Mouse (Mus musculus) hindbrain, postnatal 0 days (tissue): ENCODE data around the gene Pogz. TPM values are rescaled to one million over a fixed set of nuclear protein-coding genes. Genes with fewer than 3 reads are reported as not detected.

ENCODE experiments used
- ATAC-seq: fragments of 200-750 bp; cut with Nextera tagmentation; 2 replicates; pipeline ENCODE4 v1.8.0; 2017; ENCODE audit warnings: mild to moderate bottlenecking, moderate TSS enrichment, moderate library complexity
- DNase-seq: peaks from one replicate; pipeline ENCODE4 v3.0.0-alpha.2; 2015; ENCODE audit warnings: low spot score
- H3K27ac ChIP-seq: fragments of 300-500 bp; sonication (generic); 2 replicates; pipeline ENCODE4 v1.5.1; 2014; ENCODE audit warnings: mild to moderate bottlenecking
- H3K27me3 ChIP-seq: fragments of 300-500 bp; sonication (generic); 2 replicates; pipeline ENCODE4 v1.6.1; 2014; ENCODE audit warnings: low read length, mixed read lengths; ENCODE audit not compliant: insufficient read depth
- H3K36me3 ChIP-seq: fragments of 300-500 bp; sonication (generic); 2 replicates; pipeline ENCODE4 v1.6.1; 2014; ENCODE audit warnings: low read length, mixed read lengths; ENCODE audit not compliant: insufficient read depth
- H3K4me1 ChIP-seq: fragments of 300-500 bp; sonication (generic); 2 replicates; pipeline ENCODE4 v1.6.1; 2014; ENCODE audit warnings: antibody characterized with exemption, low read length, mixed read lengths; ENCODE audit not compliant: insufficient read depth
- H3K4me2 ChIP-seq: fragments of 300-500 bp; sonication (generic); 2 replicates; pipeline ENCODE4 v1.6.1; 2014; ENCODE audit warnings: low read depth, mild to moderate bottlenecking, low read length, moderate library complexity, mixed read lengths
- H3K4me3 ChIP-seq: fragments of 300-500 bp; sonication (generic); 2 replicates; pipeline ENCODE4 v1.5.1; 2014; ENCODE audit warnings: low read length
- H3K9ac ChIP-seq: fragments of 300-500 bp; sonication (generic); replicated peaks from 2 replicates; pipeline ENCODE4 v1.6.1; 2014; ENCODE audit warnings: mild to moderate bottlenecking, low read length, moderate library complexity, mixed read lengths
- H3K9me3 ChIP-seq: fragments of 300-500 bp; sonication (generic); 2 replicates; pipeline ENCODE4 v1.6.1; 2016; ENCODE audit warnings: low read length, mixed read lengths
- CTCF ChIP-seq: IDR thresholded peaks from 2 replicates; pipeline ENCODE4 v1.5.1; 2016; ENCODE audit warnings: antibody characterized with exemption, control low read depth, low read depth
- WGBS: fragments of 180-500 bp; shearing (Covaris S2); extraction: QIAGEN DNeasy Blood & Tissue Kit; methylation state at CpG from one replicate; pipeline ENCODE4 v1.1.7; 2014; 5-methylcytosine and 5-hydroxymethylcytosine counted together
- polyA plus RNA-seq: library from polyadenylated mRNA; unstranded; fragments of >200 nt; fragmentation: Nextera tagmentation; extraction: Ambion mirVana; gene quantifications from 2 replicates; pipeline ENCODE4 v1.2.1, GENCODE M21; 2015
- total RNA-seq: library from RNA; depleted of rRNA; stranded (reverse); fragments of >200 nt; gene quantifications from 2 replicates; pipeline ENCODE4 v1.2.3, GENCODE M21; 2014

The Pogz gene
- total and polyA plus RNA-seq, 2 experiments from 2014 or later, result 16.8 to 38.6 TPM

- TF ChIP-seq CTCF, result no peak
- Histone ChIP-seq H3K9ac (no peak overlapping the region), H3K36me3 (no peaks in the 10 kb centered on the region), H3K4me1 (no peaks in the 10 kb centered on the region), H3K4me2 (no peak overlapping the region), H3K9me3 (no peaks in the 10 kb centered on the region), H3K27me3 (no peaks in the 10 kb centered on the region), H3K4me3 (no peak overlapping the region), H3K27ac (no peak overlapping the region)
- no peak for DNase-seq
- no peak for ATAC-seq
Observed at GRCm38 (mm10) chr3:94796181-94796580, 41.2 kb upstream of the Pogz start.

DNA sequence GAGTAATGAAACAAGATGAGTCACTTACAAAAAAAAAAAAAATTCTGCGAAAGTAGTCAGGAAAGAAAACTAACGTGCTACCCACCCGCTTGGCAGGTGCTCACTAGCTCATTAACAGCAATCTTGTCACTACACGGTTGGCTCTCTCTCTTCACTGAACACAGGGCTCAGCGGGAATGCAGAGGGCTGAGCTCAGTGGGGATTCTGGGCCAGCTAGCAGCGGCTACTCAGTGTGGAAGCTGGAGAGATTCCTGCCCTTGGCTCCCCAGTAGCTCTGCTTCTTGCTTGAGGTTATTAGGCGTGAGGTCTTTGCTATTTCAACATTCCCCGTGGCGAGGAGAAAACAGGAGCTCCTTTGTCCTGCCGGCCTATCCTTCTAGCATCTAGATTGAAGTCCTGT lies 33.2 kb upstream of the Pogz start:
- no peak overlapping the region for H3K4me3 ChIP-seq
- no peak overlapping the region; the same call in 1 of the 2 replicates for H3K9ac ChIP-seq
- 8% methylated on average over 10 of the region's 10 CpGs for WGBS
- no peak for ATAC-seq
- no peaks in the 10 kb centered on the region for H3K27me3 ChIP-seq
- TF ChIP-seq CTCF, result no peak
- peak overlapping the region; percentile 36 for H3K4me2 ChIP-seq
- 0 out of 2 replicates have a peak overlapping the region, but pooled peaks have one; percentile 8 for H3K27ac ChIP-seq
- peak; percentile 48 for DNase-seq
- H3K9me3 ChIP-seq, result no peaks in the 10 kb centered on the region
- no peaks in the 10 kb centered on the region for H3K36me3 ChIP-seq
- peaks cover 7% of the 10 kb centered on the region; the same call in 1 of the 2 replicates for H3K4me1 ChIP-seq

- no peaks in the 10 kb centered on the region for H3K9me3 ChIP-seq
- no peaks in the 10 kb centered on the region for H3K36me3 ChIP-seq
- H3K4me3 ChIP-seq, result no peak overlapping the region
- DNase-seq (no peak), ATAC-seq (no peak)
- no peak for TF ChIP-seq CTCF
- WGBS, result 85% methylated on average over 4 of the region's 4 CpGs
- H3K27ac ChIP-seq, result no peak overlapping the region
- no peaks in the 10 kb centered on the region for H3K27me3 ChIP-seq
- peaks cover 7% of the 10 kb centered on the region; the same call in 1 of the 2 replicates for H3K4me1 ChIP-seq
- no peak overlapping the region for H3K4me2 ChIP-seq
- H3K9ac ChIP-seq, result no peak overlapping the region
Observed at GRCm38 (mm10) chr3:94804976-94805375, 32.4 kb upstream of the Pogz start.

DNA sequence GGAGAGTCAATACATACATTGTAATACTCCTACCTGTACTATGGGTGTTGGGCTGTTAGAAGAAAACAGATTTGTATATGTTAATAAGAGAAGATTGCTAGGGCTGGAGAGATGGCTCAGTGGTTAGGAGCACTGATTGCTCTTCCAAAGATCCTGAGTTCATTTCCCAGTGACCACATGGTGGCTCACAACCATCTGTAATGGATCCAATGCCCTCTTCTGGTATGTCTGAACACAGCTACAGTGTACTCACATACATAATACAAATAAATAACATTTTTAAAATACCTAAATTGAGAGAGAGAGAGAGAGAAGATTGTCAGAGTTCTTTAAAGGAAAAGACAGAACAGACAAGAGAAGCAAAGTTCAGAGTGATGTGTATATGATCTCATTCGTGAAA lies 29.1 kb upstream of the Pogz start:
- Histone ChIP-seq H3K36me3 (no peaks in the 10 kb centered on the region), H3K27me3 (no peaks in the 10 kb centered on the region), H3K4me1 (peaks cover 7% of the 10 kb centered on the region; the same call in 1 of the 2 replicates), H3K27ac (no peak overlapping the region), H3K4me3 (no peak overlapping the region), H3K4me2 (no peak overlapping the region), H3K9ac (no peak overlapping the region), H3K9me3 (no peaks in the 10 kb centered on the region)
- WGBS, result 86% methylated on average over 1 of the region's 1 CpGs
- ATAC-seq (no peak), DNase-seq (no peak)
- peak; percentile 47 for TF ChIP-seq CTCF

GRCm38 (mm10) chr3:94811628-94812027 lies 25.7 kb upstream of the Pogz start:
- no peak overlapping the region for H3K9ac ChIP-seq
- H3K27me3 ChIP-seq, result no peaks in the 10 kb centered on the region
- 16% methylated on average over 4 of the region's 4 CpGs for WGBS
- H3K4me3 ChIP-seq, result no peak overlapping the region
- no peaks in the 10 kb centered on the region for H3K9me3 ChIP-seq
- ATAC-seq, result 0 out of 2 replicates have a peak, but pooled peaks have one; percentile 49
- H3K27ac ChIP-seq, result no peak overlapping the region
- peak overlapping the region; percentile 30 for H3K4me2 ChIP-seq
- DNase-seq, result peak; percentile 59
- no peaks in the 10 kb centered on the region for H3K36me3 ChIP-seq
- TF ChIP-seq CTCF, result peak; percentile 69
- no peaks in the 10 kb centered on the region for H3K4me1 ChIP-seq

- H3K36me3 ChIP-seq, result no peaks in the 10 kb centered on the region
Observed at GRCm38 (mm10) chr3:94813651-94814050, 23.7 kb upstream of the Pogz start.

DNA sequence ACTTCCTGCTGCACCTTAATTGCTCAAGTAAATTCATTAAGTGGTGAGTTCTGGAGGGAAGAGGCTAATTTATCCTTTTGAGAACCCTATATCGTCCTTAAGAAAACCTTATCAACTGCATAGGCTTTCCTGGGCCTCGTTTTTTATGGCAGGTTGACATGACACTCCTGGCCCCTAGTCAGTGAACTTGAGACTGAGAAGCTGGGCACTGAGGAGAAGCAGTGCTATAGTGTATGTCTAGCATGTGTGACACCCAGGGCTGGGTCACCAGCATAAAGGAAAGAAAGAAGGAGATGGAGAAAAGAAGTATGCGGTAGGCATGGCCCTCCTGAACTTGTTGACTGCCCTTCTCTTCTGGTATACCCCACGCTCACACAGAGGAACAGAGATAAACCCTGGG lies 23.3 kb upstream of the Pogz start:
- no peak overlapping the region for H3K9ac ChIP-seq
- DNase-seq (no peak), ATAC-seq (no peak)
- H3K27ac ChIP-seq, result no peak overlapping the region
- H3K4me3 ChIP-seq, result no peak overlapping the region
- no peak overlapping the region for H3K4me2 ChIP-seq
- no peaks in the 10 kb centered on the region for H3K4me1 ChIP-seq
- WGBS, result 80% methylated on average over 4 of the region's 4 CpGs
- TF ChIP-seq CTCF, result no peak
- no peaks in the 10 kb centered on the region for H3K9me3 ChIP-seq
- H3K36me3 ChIP-seq, result no peaks in the 10 kb centered on the region
- no peaks in the 10 kb centered on the region for H3K27me3 ChIP-seq

More at GRCm38 (mm10) chr3:94813651-94814050, 23.7 kb upstream of the Pogz start:
- no peak overlapping the region for H3K27ac ChIP-seq
- H3K9me3 ChIP-seq, result no peaks in the 10 kb centered on the region
- no peak overlapping the region for H3K9ac ChIP-seq
- DNase-seq (no peak), ATAC-seq (no peak)
- no peaks in the 10 kb centered on the region for H3K27me3 ChIP-seq
- no peak overlapping the region for H3K4me3 ChIP-seq
- no peaks in the 10 kb centered on the region for H3K4me1 ChIP-seq
- H3K4me2 ChIP-seq, result no peak overlapping the region
- 85% methylated on average over 3 of the region's 3 CpGs for WGBS
- no peak for TF ChIP-seq CTCF
